Mouse (Mus musculus) stomach, postnatal 0 days (tissue): Measurements from ENCODE around the gene Afmid. TPM values are rescaled to one million over a fixed set of nuclear protein-coding genes. Genes with fewer than 3 reads are reported as not detected.

Experiments
- ATAC-seq: fragments of 200-750 bp; cut with Nextera tagmentation; 2 replicates; pipeline ENCODE4 v1.8.0; 2017; ENCODE audit not compliant: low FRiP score, low TSS enrichment
- DNase-seq: peaks from one replicate; pipeline ENCODE4 v3.0.0-alpha.2; 2016; ENCODE audit warnings: low spot score
- H3K27ac ChIP-seq: fragments of 300-500 bp; sonication (generic); replicated peaks from 2 replicates; pipeline ENCODE4 v1.5.1; 2014; ENCODE audit warnings: mild to moderate bottlenecking, control low read depth
- H3K27me3 ChIP-seq: fragments of 300-500 bp; sonication (generic); 2 replicates; pipeline ENCODE4 v1.6.1; 2014; ENCODE audit warnings: low read length; ENCODE audit not compliant: control insufficient read depth, insufficient read depth
- H3K36me3 ChIP-seq: fragments of 300-500 bp; sonication (generic); 2 replicates; pipeline ENCODE4 v1.6.1; 2014; ENCODE audit warnings: low read length, mixed read lengths; ENCODE audit not compliant: control insufficient read depth, insufficient read depth
- H3K4me1 ChIP-seq: fragments of 300-500 bp; sonication (generic); replicated peaks from 2 replicates; pipeline ENCODE4 v1.6.1; 2014; ENCODE audit warnings: antibody characterized with exemption; ENCODE audit not compliant: control insufficient read depth, insufficient read depth
- H3K4me2 ChIP-seq: fragments of 300-500 bp; sonication (generic); replicated peaks from 2 replicates; pipeline ENCODE4 v1.6.1; 2014; ENCODE audit warnings: low read depth, mild to moderate bottlenecking, control low read depth, moderate library complexity
- H3K4me3 ChIP-seq: fragments of 300-500 bp; sonication (generic); 2 replicates; pipeline ENCODE4 v1.5.1; 2014; ENCODE audit warnings: low read depth, low read length, control low read depth
- H3K9ac ChIP-seq: fragments of 300-500 bp; sonication (generic); 2 replicates; pipeline ENCODE4 v1.6.1; 2014; ENCODE audit warnings: mild to moderate bottlenecking, low read length, control low read depth, mixed read lengths
- H3K9me3 ChIP-seq: fragments of 300-500 bp; sonication (generic); 2 replicates; pipeline ENCODE4 v1.6.1; 2016; ENCODE audit warnings: low read length; ENCODE audit not compliant: control insufficient read depth
- CTCF ChIP-seq: IDR thresholded peaks from 2 replicates; pipeline ENCODE4 v1.5.1; 2016; ENCODE audit warnings: antibody characterized with exemption, low read depth, mild to moderate bottlenecking, moderate library complexity
- EP300 ChIP-seq: optimal IDR thresholded peaks from 2 replicates; pipeline ENCODE3; 2016; ENCODE audit warnings: antibody characterized with exemption
- WGBS: fragments of 180-500 bp; shearing (Covaris S2); extraction: QIAGEN DNeasy Blood & Tissue Kit; methylation state at CpG from one replicate; pipeline ENCODE4 v1.1.7; 2014; 5-methylcytosine and 5-hydroxymethylcytosine counted together
- polyA plus RNA-seq: library from polyadenylated mRNA; unstranded; fragments of >200 nt; fragmentation: Nextera tagmentation; extraction: Ambion mirVana; gene quantifications from 2 replicates; pipeline ENCODE4 v1.2.1, GENCODE M21; 2015

Afmid gene
- polyA plus RNA-seq, 1 experiment from 2014 or later, result 5.7 TPM

- Histone ChIP-seq H3K4me3 (no peak overlapping the region), H3K27ac (no peak overlapping the region), H3K36me3 (no peaks in the 10 kb centered on the region), H3K4me1 (no peaks in the 10 kb centered on the region), H3K9me3 (no peaks in the 10 kb centered on the region), H3K27me3 (no peaks in the 10 kb centered on the region), H3K4me2 (no peak overlapping the region), H3K9ac (no peak overlapping the region)
- no peak for DNase-seq
- 75% methylated on average over 5 of the region's 5 CpGs for WGBS
- no peak for TF ChIP-seq CTCF
- no peak for TF ChIP-seq EP300
- ATAC-seq, result no peak
These were observed 45.7 kb downstream of the Afmid start for GRCm38 (mm10) chr11:117871376-117871775.

- Histone ChIP-seq H3K4me3 (no peak overlapping the region), H3K4me2 (no peak overlapping the region), H3K9ac (no peak overlapping the region), H3K9me3 (no peaks in the 10 kb centered on the region), H3K4me1 (no peaks in the 10 kb centered on the region), H3K27ac (no peak overlapping the region), H3K27me3 (no peaks in the 10 kb centered on the region), H3K36me3 (no peaks in the 10 kb centered on the region)
- DNase-seq (no peak), ATAC-seq (no peak)
- no peak for TF ChIP-seq CTCF
- no peak for TF ChIP-seq EP300
- 62% methylated on average over 12 of the region's 12 CpGs for WGBS
These were observed 46.3 kb downstream of the Afmid start for GRCm38 (mm10) chr11:117871911-117872584.

- H3K27ac ChIP-seq, result peak within 1 kb of the TSS; percentile 56; the same call in 1 of the 2 replicates
- ATAC-seq (peak; percentile 72), DNase-seq (peak; percentile 86)
- H3K4me2 ChIP-seq, result peak within 1 kb of the TSS; percentile 99
- peak within 1 kb of the TSS; percentile 64 for H3K4me3 ChIP-seq
- no peaks in the 10 kb centered on the region for H3K9me3 ChIP-seq
- WGBS, result 2% methylated on average over 51 of the region's 51 CpGs
- H3K36me3 ChIP-seq, result no peaks in the 10 kb centered on the region
- no peaks in the 10 kb centered on the region for H3K4me1 ChIP-seq
- H3K9ac ChIP-seq, result peak within 1 kb of the TSS; percentile 77
- TF ChIP-seq CTCF (no peak), EP300 (no peak)
- no peaks in the 10 kb centered on the region for H3K27me3 ChIP-seq
These were observed 47.3 kb downstream of the Afmid start, which contains the start of gene Tha1 for GRCm38 (mm10) chr11:117872861-117873608. Gene Tha1 (minus strand): TSS chr11:117873481.

GRCm38 (mm10) chr11:117874419-117874818 lies 48.7 kb downstream of the Afmid start:
- WGBS, result 63% methylated on average over 4 of the region's 4 CpGs
- no peak for TF ChIP-seq EP300
- peak; percentile 71 for TF ChIP-seq CTCF
- ATAC-seq (no peak), DNase-seq (no peak)
- no peak overlapping the region for H3K4me2 ChIP-seq
- H3K9me3 ChIP-seq, result no peaks in the 10 kb centered on the region
- H3K36me3 ChIP-seq, result no peaks in the 10 kb centered on the region
- H3K4me3 ChIP-seq, result no peak overlapping the region
- no peak overlapping the region for H3K27ac ChIP-seq
- H3K4me1 ChIP-seq, result 0 out of 2 replicates have a peak, but pooled peaks cover 5% of the 10 kb centered on the region
- no peaks in the 10 kb centered on the region for H3K27me3 ChIP-seq
- no peak overlapping the region for H3K9ac ChIP-seq

GRCm38 (mm10) chr11:117875681-117876080 lies 50.0 kb downstream of the Afmid start:
- no peaks in the 10 kb centered on the region for H3K9me3 ChIP-seq
- H3K4me3 ChIP-seq, result no peak overlapping the region
- no peak overlapping the region for H3K9ac ChIP-seq
- 47% methylated on average over 6 of the region's 6 CpGs for WGBS
- 0 out of 2 replicates have a peak, but pooled peaks cover 5% of the 10 kb centered on the region for H3K4me1 ChIP-seq
- no peaks in the 10 kb centered on the region for H3K36me3 ChIP-seq
- DNase-seq (no peak), ATAC-seq (no peak)
- TF ChIP-seq EP300 (no peak), CTCF (no peak)
- no peaks in the 10 kb centered on the region for H3K27me3 ChIP-seq
- no peak overlapping the region for H3K27ac ChIP-seq
- no peak overlapping the region for H3K4me2 ChIP-seq
